Mouse (Mus musculus): Measurements from ENCODE around the gene C8b. TPM values are rescaled to one million over a fixed set of nuclear protein-coding genes. Genes with fewer than 3 reads are reported as not detected.

C8b gene
- polyA plus RNA-seq (2014; fragmentation: Nextera tagmentation; extraction: Ambion mirVana): not detected in 2 replicates

DNA sequence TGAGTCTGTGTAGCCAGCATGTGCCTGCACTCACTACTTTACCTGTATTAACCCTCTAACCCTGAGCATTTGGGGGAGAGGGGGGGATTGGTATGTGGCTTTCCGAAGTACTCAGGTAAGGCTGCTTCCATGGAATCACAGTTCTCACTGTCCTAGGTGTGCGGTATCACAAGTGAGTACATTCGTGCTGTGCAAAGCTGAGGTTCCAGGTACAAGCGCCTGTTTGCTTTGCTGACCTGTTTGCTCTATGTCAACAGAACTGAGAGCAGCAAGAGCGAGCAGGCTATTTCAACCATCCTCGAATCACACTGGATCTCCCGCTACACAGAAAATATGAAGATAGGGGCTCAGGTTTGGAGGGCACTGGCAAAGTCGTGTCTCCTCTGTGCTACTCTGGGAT is at the start of gene C8b:
TSS of gene C8b (plus strand) at position 253 of the 400 bp plus-strand sequence.
- H3K27ac ChIP-seq (ENCODE audit: low read depth, low read length): no peak within 1 kb of the TSS
- 91% methylated on average over 8 of the region's 8 CpGs for WGBS
- no peak within 1 kb of the TSS for H3K4me2 ChIP-seq (replicated peaks; ENCODE audit: low read depth, low read length)
- H3K9ac ChIP-seq (ENCODE audit: low read depth, low read length): no peak within 1 kb of the TSS
- H3K9me3 ChIP-seq (ENCODE audit: control insufficient read depth, low read length): no peaks in the 10 kb centered on the region
- no peaks in the 10 kb centered on the region for H3K4me1 ChIP-seq (replicated peaks; ENCODE audit: control insufficient read depth, insufficient read depth, low read length)
- no peak within 1 kb of the TSS for H3K4me3 ChIP-seq (ENCODE audit: low read depth, low read length)
- H3K36me3 ChIP-seq (ENCODE audit: control insufficient read depth, insufficient read depth, low read length): no peaks in the 10 kb centered on the region
- H3K27me3 ChIP-seq (ENCODE audit: control insufficient read depth, insufficient read depth, low read length): no peaks in the 10 kb centered on the region
- DNase-seq (ENCODE audit: low spot score) (no peak), ATAC-seq (ENCODE audit: low FRiP score) (no peak)

DNA sequence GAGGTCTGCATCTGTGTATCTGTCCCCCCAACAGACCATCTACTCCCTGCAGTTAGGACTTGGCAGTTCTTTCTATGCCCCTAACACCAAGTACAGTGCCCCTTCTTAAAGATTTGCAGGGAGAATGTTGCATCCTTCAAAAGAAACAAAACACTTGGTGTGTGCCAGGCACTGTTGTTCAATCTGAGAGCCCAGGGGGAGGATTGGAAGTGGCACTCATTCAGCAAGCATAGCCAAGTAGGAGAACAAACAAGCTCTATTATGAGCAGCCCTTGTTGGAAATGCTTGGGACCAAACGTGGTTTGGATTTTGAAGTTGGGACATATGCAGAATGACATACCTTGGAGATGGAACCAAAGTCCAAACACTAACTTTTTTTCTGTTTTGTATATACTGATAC is 49.6 kb upstream of the C8b start:
- Histone ChIP-seq H3K27ac (ENCODE audit: low read depth, low read length) (no peak overlapping the region), H3K9ac (ENCODE audit: low read depth, low read length) (no peak overlapping the region), H3K4me3 (ENCODE audit: low read depth, low read length) (no peak overlapping the region), H3K36me3 (ENCODE audit: control insufficient read depth, insufficient read depth, low read length) (no peaks in the 10 kb centered on the region), H3K9me3 (ENCODE audit: control insufficient read depth, low read length) (no peaks in the 10 kb centered on the region), H3K27me3 (ENCODE audit: control insufficient read depth, insufficient read depth, low read length) (no peaks in the 10 kb centered on the region), H3K4me2 (replicated peaks; ENCODE audit: low read depth, low read length) (no peak overlapping the region), H3K4me1 (replicated peaks; ENCODE audit: control insufficient read depth, insufficient read depth, low read length) (no peaks in the 10 kb centered on the region)
- WGBS: 73% methylated on average over 1 of the region's 1 CpGs
- ATAC-seq (ENCODE audit: low FRiP score) (no peak), DNase-seq (ENCODE audit: low spot score) (no peak)

DNA sequence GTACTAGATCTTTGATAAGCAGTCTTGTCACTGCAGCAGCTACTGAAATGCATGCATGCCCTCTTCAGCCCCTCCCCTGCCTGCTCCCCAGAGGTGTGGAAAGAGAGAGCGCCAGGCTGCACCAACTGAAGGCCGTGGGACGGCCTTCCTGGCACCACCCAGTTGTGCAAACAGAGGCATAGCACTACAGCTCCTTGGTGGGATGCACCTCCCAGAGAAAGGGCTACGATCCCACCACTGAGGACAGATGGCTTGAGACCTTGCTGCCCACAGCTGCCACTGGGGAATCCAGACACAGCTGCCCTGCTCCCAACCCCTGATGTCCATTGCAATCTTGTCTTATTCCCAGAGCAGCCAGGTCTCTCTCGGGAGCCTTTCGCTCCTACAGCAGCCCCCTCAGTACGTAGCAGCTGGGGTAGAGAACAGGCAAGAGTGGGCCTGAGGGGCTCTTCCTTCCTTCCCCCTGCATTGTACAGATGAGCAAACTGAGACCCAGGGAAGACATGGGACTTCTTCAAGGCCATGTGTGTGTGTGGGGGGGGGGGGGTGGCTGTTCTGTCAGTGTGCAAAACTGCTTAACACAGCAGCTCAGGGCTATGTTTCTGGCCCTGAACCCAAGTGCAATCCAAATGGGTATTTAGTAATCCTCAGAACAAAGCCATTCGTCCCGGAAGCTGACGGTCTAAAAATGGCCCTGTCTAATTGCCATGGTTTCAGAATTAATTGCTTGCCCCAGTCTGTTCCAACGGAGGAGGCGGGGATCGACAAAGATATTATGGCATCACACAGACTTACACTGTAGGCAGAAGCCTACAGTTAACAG is 46.9 kb upstream of the C8b start:
- no peaks in the 10 kb centered on the region for H3K27me3 ChIP-seq (ENCODE audit: control insufficient read depth, insufficient read depth, low read length)
- ATAC-seq (ENCODE audit: low FRiP score): peak; percentile 63
- H3K27ac ChIP-seq (ENCODE audit: low read depth, low read length): 0 out of 2 replicates have a peak overlapping the region, but pooled peaks have one; percentile 24
- no peak overlapping the region for H3K4me3 ChIP-seq (ENCODE audit: low read depth, low read length)
- no peak overlapping the region for H3K9ac ChIP-seq (ENCODE audit: low read depth, low read length)
- peak; percentile 35 for DNase-seq (ENCODE audit: low spot score)
- 52% methylated on average over 13 of the region's 13 CpGs for WGBS
- H3K4me1 ChIP-seq (replicated peaks; ENCODE audit: control insufficient read depth, insufficient read depth, low read length): no peaks in the 10 kb centered on the region
- no peaks in the 10 kb centered on the region for H3K36me3 ChIP-seq (ENCODE audit: control insufficient read depth, insufficient read depth, low read length)
- H3K4me2 ChIP-seq (replicated peaks; ENCODE audit: low read depth, low read length): no peak overlapping the region
- no peaks in the 10 kb centered on the region for H3K9me3 ChIP-seq (ENCODE audit: control insufficient read depth, low read length)

DNA sequence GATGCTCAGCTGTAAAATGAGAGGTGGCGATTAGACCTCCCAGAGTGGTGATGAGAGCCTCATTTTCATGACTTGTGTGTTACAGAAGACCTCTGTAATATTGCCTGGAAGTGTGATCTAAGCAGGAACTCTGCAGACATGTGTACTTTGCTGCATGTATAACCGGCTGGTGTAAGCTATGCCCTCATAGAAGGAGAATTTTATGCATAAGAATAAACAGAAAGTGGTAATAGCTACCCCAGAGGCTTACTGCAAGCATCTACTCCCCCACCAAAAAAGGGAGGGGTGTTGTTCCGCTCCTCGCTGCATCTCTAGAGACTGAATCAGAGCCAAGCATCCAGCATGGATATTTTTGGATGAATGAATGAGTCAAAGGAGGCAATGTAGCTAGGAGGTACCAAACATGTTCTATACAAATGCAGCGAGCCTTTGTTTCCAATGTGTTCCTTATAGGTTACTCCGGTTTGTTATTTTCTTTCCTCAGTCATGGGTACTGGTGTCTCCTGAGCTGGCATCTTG is 42.5 kb upstream of the C8b start:
- H3K27ac ChIP-seq (ENCODE audit: low read depth, low read length): no peak overlapping the region
- ATAC-seq (ENCODE audit: low FRiP score): no peak
- 84% methylated on average over 6 of the region's 6 CpGs for WGBS

DNA sequence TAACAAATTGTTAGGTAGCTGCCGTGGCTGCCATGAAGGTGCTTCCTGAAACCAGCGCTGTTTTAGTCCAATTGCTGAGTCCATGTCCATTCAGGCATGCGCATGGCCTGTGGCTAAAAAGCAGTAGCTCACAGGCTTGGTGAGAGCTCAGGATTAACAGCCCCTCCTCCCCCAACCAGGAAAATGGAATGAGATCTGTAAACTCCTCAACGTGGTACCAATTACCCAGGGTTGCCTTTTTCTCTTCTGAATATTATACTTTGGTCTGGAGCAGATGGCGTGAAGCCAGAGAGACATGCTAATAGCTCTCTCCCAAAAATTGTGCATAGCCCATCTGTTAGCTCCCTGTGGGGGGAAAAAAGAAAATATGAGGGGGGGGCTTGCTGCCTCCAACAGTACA is 41.9 kb upstream of the C8b start:
- Histone ChIP-seq H3K27me3 (ENCODE audit: control insufficient read depth, insufficient read depth, low read length) (no peaks in the 10 kb centered on the region), H3K9me3 (ENCODE audit: control insufficient read depth, low read length) (no peaks in the 10 kb centered on the region), H3K4me3 (ENCODE audit: low read depth, low read length) (no peak overlapping the region), H3K27ac (ENCODE audit: low read depth, low read length) (no peak overlapping the region), H3K9ac (ENCODE audit: low read depth, low read length) (no peak overlapping the region), H3K4me1 (replicated peaks; ENCODE audit: control insufficient read depth, insufficient read depth, low read length) (no peaks in the 10 kb centered on the region), H3K4me2 (replicated peaks; ENCODE audit: low read depth, low read length) (no peak overlapping the region), H3K36me3 (ENCODE audit: control insufficient read depth, insufficient read depth, low read length) (no peaks in the 10 kb centered on the region)
- no peak for ATAC-seq (ENCODE audit: low FRiP score)
- DNase-seq (ENCODE audit: low spot score): no peak
- WGBS: 78% methylated on average over 5 of the region's 5 CpGs

More for the DNA sequence above, 42.5 kb upstream of the C8b start:
- H3K4me3 ChIP-seq (ENCODE audit: low read depth, low read length): no peak overlapping the region
- H3K9ac ChIP-seq (ENCODE audit: low read depth, low read length): no peak overlapping the region
- no peaks in the 10 kb centered on the region for H3K4me1 ChIP-seq (replicated peaks; ENCODE audit: control insufficient read depth, insufficient read depth, low read length)
- H3K27me3 ChIP-seq (ENCODE audit: control insufficient read depth, insufficient read depth, low read length): no peaks in the 10 kb centered on the region
- no peak overlapping the region for H3K4me2 ChIP-seq (replicated peaks; ENCODE audit: low read depth, low read length)
- no peak for DNase-seq (ENCODE audit: low spot score)
- no peaks in the 10 kb centered on the region for H3K9me3 ChIP-seq (ENCODE audit: control insufficient read depth, low read length)
- no peaks in the 10 kb centered on the region for H3K36me3 ChIP-seq (ENCODE audit: control insufficient read depth, insufficient read depth, low read length)

DNA sequence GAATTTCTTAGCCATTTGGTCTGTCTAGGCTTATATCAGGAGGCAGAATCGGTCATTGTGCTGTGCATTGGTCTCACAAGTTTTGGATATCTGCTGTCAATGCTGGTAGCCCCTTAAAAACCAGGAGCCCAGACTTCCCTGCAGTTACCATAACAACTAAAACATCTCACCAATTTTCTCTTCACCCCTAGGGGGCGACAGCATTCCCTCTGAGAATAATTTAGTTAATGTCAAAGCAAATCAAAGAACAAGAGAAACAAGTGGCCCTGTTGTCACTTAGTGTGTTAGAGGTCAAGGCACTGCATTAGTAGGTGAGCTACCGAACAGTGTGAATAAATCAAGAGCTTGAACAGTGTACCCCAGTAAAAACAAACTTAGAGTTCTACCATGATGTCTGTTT is 40.4 kb upstream of the C8b start:
- 55% methylated on average over 3 of the region's 3 CpGs for WGBS
- H3K4me3 ChIP-seq (ENCODE audit: low read depth, low read length): no peak overlapping the region
- peak; percentile 47 for DNase-seq (ENCODE audit: low spot score)

DNA sequence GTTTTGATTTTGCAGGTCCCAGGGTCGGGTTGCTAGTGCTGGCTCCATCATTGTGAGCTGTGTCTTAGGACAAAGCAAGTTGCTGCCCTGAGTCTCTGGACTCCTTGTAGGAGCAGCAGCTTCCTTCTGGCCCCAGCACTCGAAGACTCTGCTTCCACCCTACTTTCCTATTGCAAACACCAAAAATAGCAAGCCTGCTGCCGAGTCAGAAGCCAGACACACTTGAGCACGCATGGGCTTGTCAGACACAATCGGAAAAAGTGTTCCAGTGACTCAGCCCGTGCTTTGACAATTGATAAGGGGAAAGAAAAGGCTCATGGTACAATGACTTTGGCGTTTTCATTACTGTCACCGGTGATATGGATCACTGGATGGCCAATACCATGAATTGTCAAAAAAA is 36.9 kb upstream of the C8b start:
- no peaks in the 10 kb centered on the region for H3K9me3 ChIP-seq (ENCODE audit: control insufficient read depth, low read length)
- H3K4me1 ChIP-seq (replicated peaks; ENCODE audit: control insufficient read depth, insufficient read depth, low read length): no peaks in the 10 kb centered on the region
- no peak overlapping the region for H3K27ac ChIP-seq (ENCODE audit: low read depth, low read length)
- DNase-seq (ENCODE audit: low spot score): no peak
- ATAC-seq (ENCODE audit: low FRiP score): no peak
- no peak overlapping the region for H3K4me2 ChIP-seq (replicated peaks; ENCODE audit: low read depth, low read length)
- H3K4me3 ChIP-seq (ENCODE audit: low read depth, low read length): no peak overlapping the region
- H3K9ac ChIP-seq (ENCODE audit: low read depth, low read length): no peak overlapping the region
- WGBS: 74% methylated on average over 8 of the region's 8 CpGs
- no peaks in the 10 kb centered on the region for H3K36me3 ChIP-seq (ENCODE audit: control insufficient read depth, insufficient read depth, low read length)
- H3K27me3 ChIP-seq (ENCODE audit: control insufficient read depth, insufficient read depth, low read length): no peaks in the 10 kb centered on the region

More for the DNA sequence above, 40.4 kb upstream of the C8b start:
- Histone ChIP-seq H3K27me3 (ENCODE audit: control insufficient read depth, insufficient read depth, low read length) (no peaks in the 10 kb centered on the region), H3K27ac (ENCODE audit: low read depth, low read length) (no peak overlapping the region), H3K4me1 (replicated peaks; ENCODE audit: control insufficient read depth, insufficient read depth, low read length) (no peaks in the 10 kb centered on the region), H3K9ac (ENCODE audit: low read depth, low read length) (no peak overlapping the region), H3K4me2 (replicated peaks; ENCODE audit: low read depth, low read length) (no peak overlapping the region), H3K36me3 (ENCODE audit: control insufficient read depth, insufficient read depth, low read length) (no peaks in the 10 kb centered on the region), H3K9me3 (ENCODE audit: control insufficient read depth, low read length) (no peaks in the 10 kb centered on the region)
- ATAC-seq (ENCODE audit: low FRiP score): no peak

DNA sequence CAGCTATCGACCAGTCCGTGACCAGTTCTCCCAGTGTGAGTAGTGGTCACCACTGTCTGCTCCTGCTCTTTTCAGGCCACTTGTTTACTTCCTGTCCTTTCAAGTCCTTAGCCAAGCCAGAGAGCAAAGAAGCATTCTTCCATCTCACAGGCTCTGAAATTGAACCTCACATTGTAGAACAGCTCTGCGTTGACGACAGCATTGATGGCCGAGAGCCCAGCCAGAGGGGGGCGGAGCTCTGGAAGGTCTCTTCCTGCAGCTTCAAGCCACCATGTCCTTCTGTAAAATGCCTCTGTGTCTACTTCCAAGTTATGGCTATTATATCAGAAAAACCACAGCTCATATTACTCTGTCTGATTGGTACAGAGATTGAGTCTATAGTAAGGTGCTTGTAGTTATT is 19.6 kb upstream of the C8b start:
- H3K4me2 ChIP-seq (replicated peaks; ENCODE audit: low read depth, low read length): no peak overlapping the region
- no peak overlapping the region for H3K9ac ChIP-seq (ENCODE audit: low read depth, low read length)
- DNase-seq (ENCODE audit: low spot score) (no peak), ATAC-seq (ENCODE audit: low FRiP score) (no peak)
- no peak overlapping the region for H3K27ac ChIP-seq (ENCODE audit: low read depth, low read length)
- H3K4me1 ChIP-seq (replicated peaks; ENCODE audit: control insufficient read depth, insufficient read depth, low read length): no peaks in the 10 kb centered on the region
- H3K27me3 ChIP-seq (ENCODE audit: control insufficient read depth, insufficient read depth, low read length): no peaks in the 10 kb centered on the region
- H3K9me3 ChIP-seq (ENCODE audit: control insufficient read depth, low read length): no peaks in the 10 kb centered on the region
- WGBS: 88% methylated on average over 6 of the region's 6 CpGs
- H3K4me3 ChIP-seq (ENCODE audit: low read depth, low read length): no peak overlapping the region
- no peaks in the 10 kb centered on the region for H3K36me3 ChIP-seq (ENCODE audit: control insufficient read depth, insufficient read depth, low read length)

DNA sequence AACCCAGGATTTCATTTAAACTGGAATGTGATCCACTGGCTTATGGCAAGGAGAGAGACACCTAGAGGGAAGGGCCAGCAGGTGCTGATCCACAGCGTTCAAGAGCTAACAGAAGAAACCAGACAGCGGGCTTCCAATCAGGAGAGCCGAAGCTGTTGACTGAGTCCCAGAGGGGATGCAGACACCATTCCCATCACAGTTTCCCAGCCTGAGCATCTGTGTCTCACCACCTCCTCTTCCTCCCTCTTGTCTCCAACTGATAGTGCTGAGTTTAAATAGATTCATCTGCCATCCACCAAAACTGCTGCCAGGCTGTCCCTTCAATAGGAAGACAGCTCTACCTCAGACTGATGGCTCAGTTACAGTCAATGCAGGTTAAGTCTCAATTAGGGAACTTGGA is 12.0 kb upstream of the C8b start:
- Histone ChIP-seq H3K4me3 (ENCODE audit: low read depth, low read length) (no peak overlapping the region), H3K36me3 (ENCODE audit: control insufficient read depth, insufficient read depth, low read length) (no peaks in the 10 kb centered on the region), H3K27me3 (ENCODE audit: control insufficient read depth, insufficient read depth, low read length) (no peaks in the 10 kb centered on the region), H3K4me1 (replicated peaks; ENCODE audit: control insufficient read depth, insufficient read depth, low read length) (no peaks in the 10 kb centered on the region), H3K27ac (ENCODE audit: low read depth, low read length) (no peak overlapping the region), H3K9me3 (ENCODE audit: control insufficient read depth, low read length) (no peaks in the 10 kb centered on the region), H3K4me2 (replicated peaks; ENCODE audit: low read depth, low read length) (no peak overlapping the region), H3K9ac (ENCODE audit: low read depth, low read length) (no peak overlapping the region)
- DNase-seq (ENCODE audit: low spot score): no peak
- ATAC-seq (ENCODE audit: low FRiP score): no peak
- WGBS: 78% methylated on average over 3 of the region's 3 CpGs
